Mouse (Mus musculus) c-Kit-negative CD71-positive TER-119-positive erythroid progenitor cells, embryonic 14.5 days (primary cell): Measurements from ENCODE around the gene Maoa.

Source experiments
- DNase-seq: peaks from one replicate; pipeline ENCODE4 v3.0.0-alpha.2; 2013; ENCODE audit warnings: low read depth, low spot score

Maoa gene

DNA sequence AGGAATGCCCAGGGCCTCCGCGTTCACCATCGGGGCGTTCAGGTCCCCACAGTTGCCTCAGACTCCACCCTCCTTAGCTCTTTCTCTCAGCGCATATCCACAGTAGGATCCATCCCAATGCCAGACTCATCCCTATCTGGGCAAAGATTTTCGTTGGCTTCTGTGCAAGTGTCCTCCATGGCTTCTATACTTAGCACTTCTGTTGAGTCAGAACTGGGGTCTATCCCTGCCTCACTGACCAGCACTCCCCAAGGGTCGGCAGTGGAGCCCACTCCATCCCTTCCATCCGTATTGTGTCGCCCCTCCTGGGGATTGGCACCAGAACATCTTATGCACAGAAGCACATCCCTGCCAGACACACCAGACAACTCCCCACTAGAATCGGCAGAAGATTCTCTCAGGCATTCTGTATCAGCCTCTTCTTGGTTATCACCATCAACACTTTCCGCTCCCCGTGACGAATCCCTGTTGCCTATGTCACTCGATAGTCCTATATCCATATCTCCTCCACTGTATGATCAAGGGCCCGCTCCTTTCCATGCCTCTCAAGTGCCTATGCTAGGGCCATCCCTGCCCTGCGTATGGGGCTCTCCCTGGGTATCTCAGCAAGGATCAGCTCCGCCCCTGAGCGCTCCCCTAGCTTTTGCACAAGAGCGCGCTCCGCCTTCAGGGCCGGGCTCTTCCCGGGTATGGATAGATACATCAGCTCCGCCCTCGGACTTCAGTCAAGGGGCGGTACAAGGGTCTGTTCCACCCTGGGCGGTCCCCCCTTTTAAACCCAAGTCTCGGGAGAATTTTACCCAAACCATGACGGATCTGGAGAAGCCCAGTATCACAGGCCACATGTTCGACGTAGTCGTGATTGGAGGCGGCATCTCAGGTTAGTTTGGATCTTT lies at the start of gene Maoa:
Gene Maoa, plus strand, starts transcription at position 665 of the 896 bp plus-strand sequence.
- peak; percentile 33 for DNase-seq

DNA sequence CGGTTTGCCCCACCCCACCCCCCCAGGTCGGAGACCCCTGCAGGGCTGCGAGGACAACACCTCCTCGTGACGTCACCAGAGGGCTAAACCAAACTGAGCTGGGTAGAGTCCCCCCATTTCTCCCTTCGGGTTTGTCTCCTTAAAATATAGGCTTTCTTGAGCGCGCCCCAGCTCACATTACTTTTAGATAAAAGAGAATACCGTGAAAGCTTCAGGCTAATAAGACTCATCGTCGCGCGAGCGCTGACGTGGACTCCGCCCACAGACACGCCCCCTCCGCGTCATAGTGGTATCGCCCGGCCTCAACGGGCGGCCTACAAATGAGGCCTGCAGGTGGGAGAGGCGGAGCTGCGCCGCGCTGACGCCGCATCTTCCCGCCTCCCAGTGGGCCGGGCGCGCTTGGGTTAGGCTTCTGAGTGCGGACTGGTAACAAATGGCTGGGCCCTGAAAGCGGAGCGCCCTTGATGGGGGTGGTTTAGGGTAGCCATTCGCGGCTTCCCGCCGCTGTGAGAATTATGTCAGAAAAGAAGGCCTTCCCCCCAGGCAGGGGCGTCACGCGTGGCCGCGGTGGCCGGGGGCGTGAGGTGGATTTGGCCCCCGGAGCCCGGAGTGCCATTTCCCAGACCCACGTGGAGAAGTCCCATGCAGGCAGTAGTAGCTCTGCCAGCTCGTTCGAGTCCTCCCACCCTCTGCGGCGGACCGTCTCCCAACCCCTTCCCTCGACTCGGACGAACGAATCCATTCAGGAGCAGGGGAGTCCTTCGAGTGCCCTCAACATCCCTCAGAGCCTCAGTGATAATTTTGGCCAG lies 1.1 kb upstream of the Maoa start:
- DNase-seq, result peak; percentile 70

DNA sequence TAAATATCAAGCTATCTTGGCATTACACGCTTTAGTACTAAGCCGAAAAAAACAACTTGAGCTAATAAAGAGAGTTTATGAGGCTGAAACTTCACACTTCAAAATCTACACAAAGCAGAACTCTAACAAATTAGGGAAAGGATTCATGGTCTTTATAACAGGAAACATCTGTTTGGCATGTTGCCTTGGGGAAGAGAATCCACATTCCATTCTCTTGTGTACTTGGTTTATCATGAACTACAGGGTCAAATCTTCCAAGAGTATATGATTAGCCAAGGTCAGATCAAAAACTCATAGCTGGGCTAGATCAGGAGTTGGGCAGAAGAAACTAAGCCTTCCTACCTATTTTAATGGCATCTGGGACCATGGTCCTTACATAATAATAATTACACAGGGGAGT lies 37.0 kb downstream of the Maoa start:
- DNase-seq, result no peak

DNA sequence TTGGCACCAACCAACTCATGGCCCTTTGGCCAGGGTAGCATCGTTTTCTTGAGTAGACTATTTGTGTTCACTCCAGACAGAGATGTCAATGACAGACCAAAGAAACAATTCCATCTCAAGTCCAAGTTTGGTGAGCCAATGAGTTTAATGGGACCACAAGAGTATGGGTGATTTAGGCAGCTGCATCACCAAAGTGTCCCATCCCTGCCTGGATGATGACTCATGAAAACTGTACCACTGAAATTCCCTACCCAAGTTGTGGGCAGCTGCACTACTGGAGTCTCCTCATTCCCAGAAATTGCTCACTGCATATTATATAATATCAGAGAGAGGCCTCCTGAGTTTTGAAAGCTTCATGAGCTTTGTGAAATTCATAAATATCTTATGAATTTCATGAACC lies 86.6 kb downstream of the Maoa start:
- DNase-seq, result no peak

DNA sequence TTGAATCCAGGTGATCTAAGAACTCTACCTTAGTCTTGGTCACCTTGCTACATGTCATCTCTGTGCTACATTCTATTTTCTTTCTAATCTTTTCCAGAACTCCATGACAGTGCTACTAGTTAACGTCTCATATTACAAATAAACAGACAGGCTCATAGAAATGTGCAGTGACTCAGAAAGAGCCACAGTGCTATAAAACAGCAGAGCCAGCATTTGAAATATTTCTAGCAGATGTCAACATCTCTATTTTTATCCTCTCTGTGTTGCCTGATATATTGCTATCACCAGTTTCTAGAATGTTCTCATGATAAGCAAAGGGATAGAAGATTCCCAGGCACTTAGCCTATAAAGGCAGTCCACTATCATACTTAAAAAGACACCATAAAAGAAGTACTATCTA lies 94.5 kb downstream of the Maoa start:
- no peak for DNase-seq
